Mouse (Mus musculus): ENCODE data around the gene Epm2aip1.

Gene Epm2aip1

GRCm38 (mm10) chr9:111271434-111272160, at the start of gene Epm2aip1, which contains the start of gene Mlh1:
Gene Epm2aip1, plus strand, starts transcription at chr9:111271929.
Gene Mlh1, minus strand, starts transcription at chr9:111271791.
- DNase-seq = peak; percentile 99

GRCm38 (mm10) chr9:111223406-111223805, 48.3 kb upstream of the Epm2aip1 start:
- DNase-seq = no peak

GRCm38 (mm10) chr9:111228446-111228845, 43.3 kb upstream of the Epm2aip1 start:
- DNase-seq = no peak

GRCm38 (mm10) chr9:111234701-111235100, 37.0 kb upstream of the Epm2aip1 start:
- DNase-seq = no peak

GRCm38 (mm10) chr9:111237726-111238125, 34.0 kb upstream of the Epm2aip1 start:
- no peak for DNase-seq

- DNase-seq = no peak
Observed at GRCm38 (mm10) chr9:111239821-111240220, 31.9 kb upstream of the Epm2aip1 start.

- DNase-seq = no peak
Observed at GRCm38 (mm10) chr9:111243384-111243783, 28.3 kb upstream of the Epm2aip1 start.

- DNase-seq = no peak
Observed at GRCm38 (mm10) chr9:111245546-111245945, 26.2 kb upstream of the Epm2aip1 start.

GRCm38 (mm10) chr9:111247682-111248246, 24.0 kb upstream of the Epm2aip1 start:
- no peak for DNase-seq

GRCm38 (mm10) chr9:111252161-111252869, 19.4 kb upstream of the Epm2aip1 start:
- no peak for DNase-seq

- DNase-seq = no peak
Observed at GRCm38 (mm10) chr9:111260360-111260985, 11.3 kb upstream of the Epm2aip1 start.

GRCm38 (mm10) chr9:111261356-111261755, 10.4 kb upstream of the Epm2aip1 start:
- no peak for DNase-seq

GRCm38 (mm10) chr9:111267998-111268397, 3.7 kb upstream of the Epm2aip1 start:
- no peak for DNase-seq

GRCm38 (mm10) chr9:111270606-111271005, 1.1 kb upstream of the Epm2aip1 start:
- no peak for DNase-seq

GRCm38 (mm10) chr9:111271056-111271433, 684 bp upstream of the Epm2aip1 start:
- DNase-seq = no peak

- peak; percentile 12 for DNase-seq
Observed at GRCm38 (mm10) chr9:111272356-111272755, 627 bp downstream of the Epm2aip1 start.

- DNase-seq = no peak
Observed at GRCm38 (mm10) chr9:111272996-111273785, 1.5 kb downstream of the Epm2aip1 start.

GRCm38 (mm10) chr9:111273958-111274357, 2.2 kb downstream of the Epm2aip1 start:
- no peak for DNase-seq

- DNase-seq = no peak
Observed at GRCm38 (mm10) chr9:111275156-111275555, 3.4 kb downstream of the Epm2aip1 start.

GRCm38 (mm10) chr9:111285061-111285460, 13.3 kb downstream of the Epm2aip1 start:
- no peak for DNase-seq

- no peak for DNase-seq
Observed at GRCm38 (mm10) chr9:111285676-111286075, 13.9 kb downstream of the Epm2aip1 start.

GRCm38 (mm10) chr9:111286468-111286867, 14.7 kb downstream of the Epm2aip1 start:
- DNase-seq = no peak

GRCm38 (mm10) chr9:111287956-111288355, 16.2 kb downstream of the Epm2aip1 start:
- DNase-seq = no peak

All from cerebellum, adult 8-10 months (tissue).